In genomic region chr2:132286376-132287076, GRCm38 (mm10) we compare ENCODE assay signal across 11 mouse cellular contexts. TPM values are rescaled to one million over a fixed set of nuclear protein-coding genes. Genes with fewer than 3 reads are reported as not detected.
DNase-seq lines count a peak whose midpoint lies in the region; ATAC-seq lines count a peak whose summit lies in the region.
"Had no signal": no experiment of that assay in that cellular context is flagged by ENCODE, and none has a peak within 500 bp of the region (broad histone marks: within the 10 kb centered on the region; RNA-seq: fewer than 3 reads in every experiment).

No protein-coding gene starts in this region.

- no peak overlapping the region for H3K27ac ChIP-seq in limb, embryonic 13.5 days
- H3K27ac ChIP-seq in limb, embryonic 10.5 days: no peak overlapping the region
- H3K27ac ChIP-seq: liver, embryonic 14.5 days had no signal

- DNase-seq in adrenal gland, adult 2 months: peak; percentile 46
- DNase-seq in adrenal gland, postnatal 10 days: no peak
- DNase-seq in limb, embryonic 10.5 days (ENCODE audit: low spot score): no peak
- DNase-seq in cerebellum, postnatal 25 days: peak; percentile 79 to 89
- DNase-seq in splenic B cell, adult 2 months (ENCODE audit: low read depth, low spot score): peak; percentile 38
- no peak for DNase-seq in lung, postnatal 14 days
- DNase-seq: gastrocnemius, postnatal 36 days; midbrain, embryonic 14.5 days had no signal

- H3K4me3 ChIP-seq in limb, embryonic 13.5 days: no peak overlapping the region
- no peak overlapping the region for H3K4me3 ChIP-seq in limb, embryonic 10.5 days

- H3K4me2 ChIP-seq in limb, embryonic 13.5 days (replicated peaks): no peak overlapping the region

- peak; percentile 55; the same call in 1 of the 2 replicates for ATAC-seq in limb, embryonic 13.5 days (ENCODE audit: low FRiP score, low read depth)
- no peak for ATAC-seq in activated CD4-positive, CD25-positive, alpha-beta regulatory T cell, adult 4 months

- no peaks in the 10 kb centered on the region for H3K9me3 ChIP-seq in limb, embryonic 13.5 days
- no peaks in the 10 kb centered on the region for H3K9me3 ChIP-seq in limb, embryonic 10.5 days (replicated peaks)

- H3K36me3 ChIP-seq in limb, embryonic 13.5 days: no peaks in the 10 kb centered on the region
- H3K36me3 ChIP-seq in limb, embryonic 10.5 days: 0 out of 2 replicates have a peak, but pooled peaks cover 4% of the 10 kb centered on the region
- H3K36me3 ChIP-seq in splenic B cell, adult 2 months (ENCODE audit: control insufficient read depth, insufficient read depth, low read length, poor library complexity, severe bottlenecking): no peaks in the 10 kb centered on the region

- 74% methylated on average over 9 of the region's 9 CpGs for WGBS in limb, embryonic 13.5 days
- 92% methylated on average over 9 of the region's 9 CpGs for WGBS in limb, embryonic 10.5 days

- no peaks in the 10 kb centered on the region for H3K27me3 ChIP-seq in limb, embryonic 13.5 days
- H3K27me3 ChIP-seq in limb, embryonic 10.5 days (ENCODE audit: low read depth, poor library complexity, severe bottlenecking): no peaks in the 10 kb centered on the region
- no peaks in the 10 kb centered on the region for H3K27me3 ChIP-seq in splenic B cell, adult 2 months (ENCODE audit: control insufficient read depth, insufficient read depth, low read length, poor library complexity, severe bottlenecking)

- peaks cover 40% of the 10 kb centered on the region for H3K4me1 ChIP-seq in limb, embryonic 13.5 days
- peaks cover 37% of the 10 kb centered on the region for H3K4me1 ChIP-seq in limb, embryonic 10.5 days

- no peak overlapping the region for H3K9ac ChIP-seq in limb, embryonic 13.5 days
- H3K9ac ChIP-seq: liver, embryonic 14.5 days had no signal

RNA-seq across cellular contexts. Expression of gene Cds2, which starts 23.6 kb away (rescaled TPM):
- 10 to 100 TPM; 77.4 to 80.9 TPM for total RNA-seq in adrenal gland, adult 2 months (2021)
- 44.0 and 48.9 TPM in 2 replicates for polyA plus RNA-seq in adrenal gland, adult 2 months (2012; rRNA removed)
- total RNA-seq in adrenal gland, postnatal 10 days (2021): 10 to 100 TPM; 52.2 to 54.9 TPM
- polyA plus RNA-seq in limb, embryonic 13.5 days (2015; fragmentation: Nextera tagmentation; extraction: Ambion mirVana): 24.1 and 25.4 TPM in 2 replicates
- 25.8 and 26.7 TPM in 2 replicates for polyA plus RNA-seq in limb, embryonic 10.5 days (2016; fragmentation: Nextera tagmentation; extraction: Ambion mirVana)
- 10 to 100 TPM; 21.6 to 28.3 TPM for polyA plus RNA-seq in activated CD4-positive, CD25-positive, alpha-beta regulatory T cell, adult 4 months (2017; shearing (Covaris generic))

RNA-seq across cellular contexts. Expression of gene Pcna, which starts 33.4 kb away (rescaled TPM):
- total RNA-seq in adrenal gland, adult 2 months (2021): 10 to 100 TPM; 64.7 to 83.4 TPM
- polyA plus RNA-seq in adrenal gland, adult 2 months (2012; rRNA removed): 45.6 and 62.0 TPM in 2 replicates
- total RNA-seq in adrenal gland, postnatal 10 days (2021): 100 to 1,000 TPM; 105 to 109 TPM
- 252 and 263 TPM in 2 replicates for polyA plus RNA-seq in limb, embryonic 13.5 days (2015; fragmentation: Nextera tagmentation; extraction: Ambion mirVana)
- polyA plus RNA-seq in limb, embryonic 10.5 days (2016; fragmentation: Nextera tagmentation; extraction: Ambion mirVana): 401 and 431 TPM in 2 replicates
- polyA plus RNA-seq in activated CD4-positive, CD25-positive, alpha-beta regulatory T cell, adult 4 months (2017; shearing (Covaris generic)): 100 to 1,000 TPM; 185 to 199 TPM

RNA-seq across cellular contexts. Expression of gene Tmem230, which starts 38.9 kb away (rescaled TPM):
- 10 to 100 TPM; 38.9 to 46.1 TPM for total RNA-seq in adrenal gland, adult 2 months (2021)
- polyA plus RNA-seq in adrenal gland, adult 2 months (2012; rRNA removed): 153 and 204 TPM in 2 replicates
- 10 to 100 TPM; 29.1 to 31.3 TPM for total RNA-seq in adrenal gland, postnatal 10 days (2021)
- polyA plus RNA-seq in limb, embryonic 13.5 days (2015; fragmentation: Nextera tagmentation; extraction: Ambion mirVana): 57.9 and 59.5 TPM in 2 replicates
- 38.7 and 45.0 TPM in 2 replicates for polyA plus RNA-seq in limb, embryonic 10.5 days (2016; fragmentation: Nextera tagmentation; extraction: Ambion mirVana)
- 10 to 100 TPM; 40.0 to 40.5 TPM for polyA plus RNA-seq in activated CD4-positive, CD25-positive, alpha-beta regulatory T cell, adult 4 months (2017; shearing (Covaris generic))

Comparison
In these comparisons a context has a peak if more than half of its experiments do, and no peak if none do; other contexts are left out.
1. DNase-seq: peak in adrenal gland, adult 2 months (single experiment), cerebellum, postnatal 25 days (2 of 2) and splenic B cell, adult 2 months (single experiment); none in adrenal gland, postnatal 10 days (single experiment), limb, embryonic 10.5 days (single experiment) and lung, postnatal 14 days (single experiment).